Mouse (Mus musculus): ENCODE data around the gene Gm5415. TPM values are rescaled to one million over a fixed set of nuclear protein-coding genes. Genes with fewer than 3 reads are reported as not detected.

The Gm5415 gene
- polyA plus RNA-seq (2012; rRNA removed) = not detected in 2 replicates

DNA sequence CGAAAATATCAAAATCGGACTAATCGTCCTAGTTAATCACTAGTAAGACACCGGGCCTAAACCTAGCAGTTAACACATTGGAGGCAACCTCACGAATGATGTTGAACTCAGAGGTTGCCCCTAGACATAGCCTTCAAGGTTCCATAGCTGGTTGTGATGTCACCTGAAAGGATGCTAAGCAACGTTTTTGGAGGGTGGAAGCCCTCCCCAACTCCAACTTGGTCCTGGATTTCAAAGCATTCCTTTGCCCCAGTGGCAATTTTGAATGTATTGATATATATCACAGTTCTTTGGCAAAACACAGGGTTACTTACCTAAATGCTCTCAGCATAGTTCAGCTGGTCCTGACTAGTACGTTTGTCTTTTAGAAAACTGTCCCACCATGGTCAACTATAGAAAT lies at the start of gene Gm5415:
Gm5415 (minus strand) TSS at position 101 of the 400 bp plus-strand sequence.

